Mouse (Mus musculus): ENCODE data around the gene Rbm18.

DNA sequence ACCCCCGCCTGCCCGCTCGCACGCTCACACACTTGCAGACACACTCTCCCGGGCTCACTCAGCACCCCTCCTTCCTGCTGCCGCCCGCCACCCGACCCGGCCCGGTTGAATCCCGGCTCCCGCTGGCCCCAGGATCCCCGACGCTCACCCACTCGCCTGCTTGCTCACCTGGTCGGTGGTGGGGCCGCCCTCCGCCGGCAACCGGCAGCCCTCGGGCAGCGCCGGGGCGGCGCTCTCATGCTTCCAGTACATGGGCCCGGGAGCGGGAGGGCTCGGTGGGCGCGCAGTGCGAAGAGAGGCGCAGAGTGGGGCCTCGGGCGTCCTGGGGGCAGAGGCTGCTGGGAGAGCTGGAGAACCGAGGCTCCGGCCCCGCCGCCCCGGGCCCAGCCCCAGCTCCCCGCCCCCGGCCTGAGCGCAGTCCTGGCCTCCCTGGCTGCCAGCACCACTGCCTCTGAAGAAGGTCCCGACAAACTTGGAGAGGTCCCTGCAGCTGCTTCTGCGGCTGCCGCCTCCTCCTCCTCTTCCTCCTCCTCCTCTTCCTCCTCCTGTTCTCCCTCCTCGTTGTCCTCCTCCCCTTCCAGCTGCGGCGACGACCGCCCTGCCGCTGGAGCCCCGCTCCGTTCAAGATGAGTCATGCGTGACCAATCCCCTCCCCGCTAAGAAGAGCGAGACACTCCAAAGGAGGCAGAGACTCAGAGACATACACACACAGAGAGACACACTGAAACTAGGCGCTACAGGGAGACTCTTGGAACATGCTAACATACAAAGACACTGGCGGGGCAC is 31.4 kb downstream of the Rbm18 start, which contains the start of gene Lhx6:
- TF ChIP-seq CTCF (IDR thresholded peaks at IDR 0.05; ENCODE audit: low read depth): no peak
- no peak for TF ChIP-seq EP300 (IDR thresholded peaks at IDR 0.05; ENCODE audit: low read depth)

Measured in heart, postnatal 0 days (tissue).